Mouse (Mus musculus): Measurements from ENCODE around the gene Alox8.

DNA sequence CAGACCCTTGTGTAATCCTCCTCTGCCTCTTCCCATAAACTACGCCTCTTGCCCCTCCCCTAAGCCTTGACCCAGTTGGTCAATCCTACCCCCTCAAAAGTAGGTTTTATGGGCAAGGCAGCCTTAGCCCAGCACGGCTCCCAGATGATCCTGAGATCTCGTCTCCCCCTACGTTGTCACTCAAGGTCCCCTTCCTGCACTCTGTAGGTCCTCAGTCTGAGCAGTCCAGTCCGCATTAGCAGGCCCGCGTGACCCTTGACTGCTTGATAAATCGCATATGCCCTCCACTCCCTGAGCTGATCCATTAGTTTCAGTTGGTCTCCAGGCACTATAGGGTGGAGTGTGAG, 63.0 kb downstream of the Alox8 start:
- TF ChIP-seq CTCF (IDR thresholded peaks at IDR 0.05; ENCODE audit: low read depth, low read length) = no peak
- no peak for TF ChIP-seq POLR2A (IDR thresholded peaks at IDR 0.05; ENCODE audit: extremely low read depth, insufficient read depth, low read length)
